34 mouse cellular contexts compared by ENCODE assay signal in the genomic region with DNA sequence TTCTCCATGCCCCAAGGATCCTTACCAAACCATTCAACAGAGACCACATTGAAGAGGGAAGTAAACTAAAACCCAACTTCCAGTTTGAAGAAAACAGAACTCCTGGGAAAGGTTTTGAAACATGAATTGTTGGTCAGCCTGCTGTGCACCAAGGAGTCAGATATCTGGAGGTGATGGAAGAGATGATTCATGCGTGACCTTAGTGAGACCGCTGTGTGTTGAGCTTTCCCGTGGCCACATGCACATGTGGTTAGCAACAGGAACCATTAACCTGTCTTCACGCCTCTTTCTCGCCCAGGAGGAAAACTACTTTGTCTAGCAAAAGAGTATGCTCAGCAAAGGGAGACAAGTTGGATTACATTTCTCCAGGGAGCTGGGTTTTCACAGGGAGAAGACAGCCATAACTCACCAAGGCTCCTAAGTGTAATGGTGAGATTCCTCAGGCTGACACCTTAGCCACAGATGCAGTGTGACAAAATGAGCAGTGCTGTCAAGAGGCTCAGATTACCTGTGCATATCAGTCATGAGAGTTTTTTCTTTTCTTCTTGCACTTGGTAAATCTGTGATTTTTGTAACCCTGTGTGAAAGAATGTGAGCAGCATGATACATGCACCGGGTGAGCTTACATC.
DNase-seq lines count a peak whose midpoint lies in the region; ATAC-seq and TF ChIP-seq lines count a peak whose summit lies in the region.
"Had no signal": no experiment of that assay in that cellular context is flagged by ENCODE, and none has a peak within 500 bp of the region (broad histone marks: within the 10 kb centered on the region; RNA-seq: fewer than 3 reads in every experiment).

No protein-coding gene starts in this region.

- peak; percentile 37 for DNase-seq in embryo, embryonic 10.5 days (ENCODE audit: low spot score)
- DNase-seq in embryo, embryonic 9.5 days (ENCODE audit: extremely low spot score): no peak
- peak; percentile 37 for DNase-seq in kidney, postnatal 0 days (ENCODE audit: low spot score)
- DNase-seq in kidney, postnatal 10 days: no peak
- DNase-seq in mesoderm, embryonic 11.5 days (ENCODE audit: low read depth, low spot score): peak; percentile 72
- no peak for DNase-seq in hindbrain, embryonic 10.5 days (ENCODE audit: low spot score)
- DNase-seq in gastrocnemius, postnatal 14 days: no peak
- DNase-seq: adrenal gland, adult 2 months; adrenal gland, postnatal 36 days; cerebellum, adult 2 months; cerebellum, postnatal 14 days; gastrocnemius, postnatal 25 days; heart, adult 2 months; kidney, adult 8-10 months; layer of hippocampus, adult 9-11 months; lung, postnatal 36 days; right cerebral cortex, postnatal 4 days; thymus, adult 18-20 months; thymus, postnatal 36 days had no signal

- TF ChIP-seq POLR2A in bone marrow macrophage, adult 2 months (IDR thresholded peaks at IDR 0.05; ENCODE audit: borderline replicate concordance, low read depth, low read length): no peak

- no peak for TF ChIP-seq CTCF in kidney, postnatal 0 days (IDR thresholded peaks at IDR 0.05; ENCODE audit: low read depth)
- TF ChIP-seq CTCF in bone marrow macrophage, adult 2 months (IDR thresholded peaks at IDR 0.05; ENCODE audit: low read depth, low read length): no peak

- H3K4me3 ChIP-seq in kidney, postnatal 0 days (replicated peaks; ENCODE audit: low read depth, low read length): no peak overlapping the region
- no peak overlapping the region for H3K4me3 ChIP-seq in bone marrow macrophage, adult 2 months (ENCODE audit: insufficient read depth, low read length)
- H3K4me3 ChIP-seq in hindbrain, embryonic 10.5 days: no peak overlapping the region
- H3K4me3 ChIP-seq: embryonic facial prominence, embryonic 13.5 days; erythroblast, embryonic 14.5 days; forebrain, embryonic 12.5 days; heart, adult 2 months; heart, embryonic 12.5 days; intestine, embryonic 15.5 days; limb, embryonic 12.5 days; midbrain, embryonic 12.5 days; myocyte; neural tube, embryonic 12.5 days had no signal

- H3K36me3 ChIP-seq in kidney, postnatal 0 days (ENCODE audit: insufficient read depth, low read length): no peaks in the 10 kb centered on the region
- no peaks in the 10 kb centered on the region for H3K36me3 ChIP-seq in hindbrain, embryonic 10.5 days
- H3K36me3 ChIP-seq: embryonic facial prominence, embryonic 13.5 days; forebrain, embryonic 12.5 days; heart, embryonic 12.5 days; intestine, embryonic 15.5 days; limb, embryonic 12.5 days; midbrain, embryonic 12.5 days; neural tube, embryonic 12.5 days had no signal

- no peaks in the 10 kb centered on the region for H3K4me1 ChIP-seq in kidney, postnatal 0 days (replicated peaks; ENCODE audit: insufficient read depth, low read length)
- peaks cover 27% of the 10 kb centered on the region for H3K4me1 ChIP-seq in bone marrow macrophage, adult 2 months (ENCODE audit: control insufficient read depth, insufficient read depth, low read length)
- no peaks in the 10 kb centered on the region for H3K4me1 ChIP-seq in hindbrain, embryonic 10.5 days (replicated peaks)
- H3K4me1 ChIP-seq: embryonic facial prominence, embryonic 13.5 days; heart, embryonic 12.5 days; intestine, embryonic 15.5 days; limb, embryonic 12.5 days; midbrain, embryonic 12.5 days; neural tube, embryonic 12.5 days had no signal

- WGBS in kidney, postnatal 0 days: 30% methylated on average over 6 of the region's 6 CpGs
- 88% methylated on average over 6 of the region's 6 CpGs for WGBS in hindbrain, embryonic 10.5 days

- H3K9ac ChIP-seq in kidney, postnatal 0 days (ENCODE audit: low read depth, low read length): no peak overlapping the region
- H3K9ac ChIP-seq: embryonic facial prominence, embryonic 13.5 days; forebrain, embryonic 12.5 days; heart, embryonic 12.5 days; intestine, embryonic 15.5 days; limb, embryonic 12.5 days; midbrain, embryonic 12.5 days; neural tube, embryonic 12.5 days had no signal

- H3K27me3 ChIP-seq in kidney, postnatal 0 days (ENCODE audit: insufficient read depth, low read length): no peaks in the 10 kb centered on the region
- no peaks in the 10 kb centered on the region for H3K27me3 ChIP-seq in hindbrain, embryonic 10.5 days (ENCODE audit: insufficient read depth, poor library complexity, severe bottlenecking)
- H3K27me3 ChIP-seq: embryonic facial prominence, embryonic 13.5 days; forebrain, embryonic 12.5 days; intestine, embryonic 15.5 days; limb, embryonic 12.5 days; midbrain, embryonic 12.5 days; neural tube, embryonic 12.5 days had no signal

- no peaks in the 10 kb centered on the region for H3K9me3 ChIP-seq in kidney, postnatal 0 days (replicated peaks; ENCODE audit: low read length)
- H3K9me3 ChIP-seq in hindbrain, embryonic 10.5 days: no peaks in the 10 kb centered on the region
- H3K9me3 ChIP-seq: embryonic facial prominence, embryonic 13.5 days; forebrain, embryonic 12.5 days; heart, embryonic 12.5 days; intestine, embryonic 15.5 days; limb, embryonic 12.5 days; midbrain, embryonic 12.5 days; neural tube, embryonic 12.5 days had no signal

- no peak overlapping the region for H3K27ac ChIP-seq in kidney, postnatal 0 days
- H3K27ac ChIP-seq in bone marrow macrophage, adult 2 months (ENCODE audit: insufficient read depth, low read depth, low read length): peak overlapping the region; percentile 56
- H3K27ac ChIP-seq in hindbrain, embryonic 10.5 days: no peak overlapping the region
- H3K27ac ChIP-seq: embryonic facial prominence, embryonic 13.5 days; forebrain, embryonic 12.5 days; heart, adult 2 months; intestine, embryonic 15.5 days; limb, embryonic 12.5 days; midbrain, embryonic 12.5 days; neural tube, embryonic 12.5 days; stomach, postnatal 0 days had no signal

- intact Hi-C loops in gastrocnemius, postnatal 14 days (cut with DNase I; ENCODE audit: low total_unique reads): no loop called here

- no peak for ATAC-seq in kidney, postnatal 0 days (replicated peaks; ENCODE audit: low FRiP score, low read depth)
- ATAC-seq: activated CD4-positive, CD25-positive, alpha-beta regulatory T cell, adult 4 months; CD4-positive, CD25-positive, alpha-beta regulatory T cell, adult 4 months; hindbrain, embryonic 16.5 days; intestine, embryonic 15.5 days had no signal

- H3K4me2 ChIP-seq in kidney, postnatal 0 days (ENCODE audit: low read length): no peak overlapping the region
- H3K4me2 ChIP-seq: embryonic facial prominence, embryonic 13.5 days; forebrain, embryonic 12.5 days; heart, embryonic 12.5 days; intestine, embryonic 15.5 days; limb, embryonic 12.5 days; liver, embryonic 11.5 days; midbrain, embryonic 12.5 days; neural tube, embryonic 12.5 days had no signal

Comparison
In these comparisons a context has a peak if more than half of its experiments do, and no peak if none do; other contexts are left out.
1. DNase-seq: peak in embryo, embryonic 10.5 days (single experiment), kidney, postnatal 0 days (single experiment) and mesoderm, embryonic 11.5 days (single experiment); none in embryo, embryonic 9.5 days (single experiment), kidney, postnatal 10 days (single experiment), hindbrain, embryonic 10.5 days (single experiment) and gastrocnemius, postnatal 14 days (single experiment).